Mouse (Mus musculus): ENCODE data around the gene Cyb561. TPM values are rescaled to one million over a fixed set of nuclear protein-coding genes. Genes with fewer than 3 reads are reported as not detected.
A peak's percentile ranks its signal among the peaks of the same experiment; 100 is the strongest.

The Cyb561 gene
- polyA plus RNA-seq, 1 experiment from 2014 or later, result 34.0 TPM

GRCm38 (mm10) chr11:105984452-105984851 is 31.3 kb upstream of the Cyb561 start:
- 74% methylated on average over 4 of the region's 4 CpGs for WGBS
- Histone ChIP-seq H3K4me3 (replicated peaks; ENCODE audit: low read depth, low read length) (no peak overlapping the region), H3K9me3 (replicated peaks; ENCODE audit: low read length) (no peaks in the 10 kb centered on the region), H3K9ac (ENCODE audit: low read depth, low read length) (no peak overlapping the region), H3K4me1 (replicated peaks; ENCODE audit: insufficient read depth, low read length) (no peaks in the 10 kb centered on the region), H3K27me3 (ENCODE audit: insufficient read depth, low read length) (no peaks in the 10 kb centered on the region), H3K36me3 (ENCODE audit: insufficient read depth, low read length) (no peaks in the 10 kb centered on the region), H3K4me2 (ENCODE audit: low read length) (no peak overlapping the region), H3K27ac (no peak overlapping the region)
- TF ChIP-seq CTCF (IDR thresholded peaks at IDR 0.05; ENCODE audit: low read depth), result no peak
- ATAC-seq (replicated peaks; ENCODE audit: low FRiP score, low read depth) (no peak), DNase-seq (ENCODE audit: low spot score) (no peak)

DNA sequence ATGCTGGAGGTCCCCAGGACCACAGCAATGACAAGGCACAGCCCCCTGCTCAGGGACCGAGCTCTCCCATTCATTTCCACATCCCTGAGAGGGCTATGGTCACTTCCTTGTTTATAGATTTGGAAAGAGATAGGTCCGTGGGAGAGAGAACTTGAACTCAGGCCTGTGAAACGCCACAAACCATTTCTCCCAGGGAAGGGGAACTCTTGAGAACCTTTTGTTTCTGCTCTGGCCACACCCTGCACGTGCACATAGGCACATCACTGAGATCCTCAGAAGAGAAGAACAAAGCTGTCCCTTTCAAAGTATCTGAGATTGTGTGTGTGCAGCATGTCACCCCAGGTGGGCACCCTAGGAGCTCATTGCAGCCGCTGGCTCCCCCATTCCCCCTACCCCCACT is 25.5 kb upstream of the Cyb561 start:
- no peak overlapping the region for H3K4me3 ChIP-seq (replicated peaks; ENCODE audit: low read depth, low read length)
- H3K9ac ChIP-seq (ENCODE audit: low read depth, low read length), result no peak overlapping the region
- ATAC-seq (replicated peaks; ENCODE audit: low FRiP score, low read depth), result no peak
- WGBS, result 63% methylated on average over 5 of the region's 5 CpGs
- no peak for DNase-seq (ENCODE audit: low spot score)
- H3K9me3 ChIP-seq (replicated peaks; ENCODE audit: low read length), result no peaks in the 10 kb centered on the region
- H3K27me3 ChIP-seq (ENCODE audit: insufficient read depth, low read length), result no peaks in the 10 kb centered on the region
- no peaks in the 10 kb centered on the region for H3K4me1 ChIP-seq (replicated peaks; ENCODE audit: insufficient read depth, low read length)
- no peak for TF ChIP-seq CTCF (IDR thresholded peaks at IDR 0.05; ENCODE audit: low read depth)
- H3K36me3 ChIP-seq (ENCODE audit: insufficient read depth, low read length), result no peaks in the 10 kb centered on the region
- H3K4me2 ChIP-seq (ENCODE audit: low read length), result no peak overlapping the region
- no peak overlapping the region for H3K27ac ChIP-seq

- Histone ChIP-seq H3K9ac (ENCODE audit: low read depth, low read length) (no peak overlapping the region), H3K27me3 (ENCODE audit: insufficient read depth, low read length) (no peaks in the 10 kb centered on the region), H3K27ac (no peak overlapping the region), H3K4me3 (replicated peaks; ENCODE audit: low read depth, low read length) (no peak overlapping the region), H3K4me1 (replicated peaks; ENCODE audit: insufficient read depth, low read length) (no peaks in the 10 kb centered on the region), H3K36me3 (ENCODE audit: insufficient read depth, low read length) (no peaks in the 10 kb centered on the region), H3K9me3 (replicated peaks; ENCODE audit: low read length) (no peaks in the 10 kb centered on the region), H3K4me2 (ENCODE audit: low read length) (no peak overlapping the region)
- no peak for TF ChIP-seq CTCF (IDR thresholded peaks at IDR 0.05; ENCODE audit: low read depth)
- no peak for DNase-seq (ENCODE audit: low spot score)
- WGBS, result 76% methylated on average over 2 of the region's 2 CpGs
- ATAC-seq (replicated peaks; ENCODE audit: low FRiP score, low read depth), result no peak
Measured at GRCm38 (mm10) chr11:105978232-105978631, 25.1 kb upstream of the Cyb561 start.

DNA sequence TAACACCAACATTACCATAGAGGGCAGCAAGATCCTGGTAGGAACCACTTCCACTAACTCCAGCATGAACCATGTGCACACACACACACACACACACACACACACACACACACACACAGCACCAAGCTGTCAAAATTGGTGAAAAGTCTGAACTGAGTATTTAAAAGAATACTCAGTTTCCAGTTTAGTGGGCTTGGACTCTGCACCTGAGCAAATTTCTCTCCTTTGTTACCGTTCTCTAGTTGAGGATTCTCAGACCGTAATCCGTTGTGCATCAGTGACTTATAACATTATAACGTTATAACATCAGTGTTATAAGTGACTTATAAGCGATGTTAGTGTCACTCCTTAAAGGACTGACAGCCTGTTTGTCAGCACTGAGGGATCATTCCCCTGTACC is 22.5 kb upstream of the Cyb561 start:
- no peak; the same call in 1 of the 2 replicates for ATAC-seq (replicated peaks; ENCODE audit: low FRiP score, low read depth)
- 73% methylated on average over 5 of the region's 5 CpGs for WGBS
- no peak for TF ChIP-seq CTCF (IDR thresholded peaks at IDR 0.05; ENCODE audit: low read depth)

GRCm38 (mm10) chr11:105975050-105975449 is 21.9 kb upstream of the Cyb561 start:
- Histone ChIP-seq H3K36me3 (ENCODE audit: insufficient read depth, low read length) (no peaks in the 10 kb centered on the region), H3K27me3 (ENCODE audit: insufficient read depth, low read length) (no peaks in the 10 kb centered on the region), H3K4me1 (replicated peaks; ENCODE audit: insufficient read depth, low read length) (no peaks in the 10 kb centered on the region), H3K9me3 (replicated peaks; ENCODE audit: low read length) (no peaks in the 10 kb centered on the region), H3K27ac (peak overlapping the region; percentile 28; the same call in 1 of the 2 replicates), H3K4me3 (replicated peaks; ENCODE audit: low read depth, low read length) (no peak overlapping the region), H3K4me2 (ENCODE audit: low read length) (no peak overlapping the region), H3K9ac (ENCODE audit: low read depth, low read length) (no peak overlapping the region)
- WGBS, result 78% methylated on average over 3 of the region's 3 CpGs
- ATAC-seq (replicated peaks; ENCODE audit: low FRiP score, low read depth) (peak; percentile 5; the same call in 1 of the 2 replicates), DNase-seq (ENCODE audit: low spot score) (no peak)
- no peak for TF ChIP-seq CTCF (IDR thresholded peaks at IDR 0.05; ENCODE audit: low read depth)

More for the DNA sequence above, 22.5 kb upstream of the Cyb561 start:
- H3K4me3 ChIP-seq (replicated peaks; ENCODE audit: low read depth, low read length), result no peak overlapping the region
- H3K36me3 ChIP-seq (ENCODE audit: insufficient read depth, low read length), result no peaks in the 10 kb centered on the region
- H3K9ac ChIP-seq (ENCODE audit: low read depth, low read length), result no peak overlapping the region
- DNase-seq (ENCODE audit: low spot score), result no peak
- H3K4me2 ChIP-seq (ENCODE audit: low read length), result no peak overlapping the region
- no peaks in the 10 kb centered on the region for H3K27me3 ChIP-seq (ENCODE audit: insufficient read depth, low read length)
- no peaks in the 10 kb centered on the region for H3K4me1 ChIP-seq (replicated peaks; ENCODE audit: insufficient read depth, low read length)
- 0 out of 2 replicates have a peak overlapping the region, but pooled peaks have one; percentile 28 for H3K27ac ChIP-seq
- H3K9me3 ChIP-seq (replicated peaks; ENCODE audit: low read length), result no peaks in the 10 kb centered on the region

DNA sequence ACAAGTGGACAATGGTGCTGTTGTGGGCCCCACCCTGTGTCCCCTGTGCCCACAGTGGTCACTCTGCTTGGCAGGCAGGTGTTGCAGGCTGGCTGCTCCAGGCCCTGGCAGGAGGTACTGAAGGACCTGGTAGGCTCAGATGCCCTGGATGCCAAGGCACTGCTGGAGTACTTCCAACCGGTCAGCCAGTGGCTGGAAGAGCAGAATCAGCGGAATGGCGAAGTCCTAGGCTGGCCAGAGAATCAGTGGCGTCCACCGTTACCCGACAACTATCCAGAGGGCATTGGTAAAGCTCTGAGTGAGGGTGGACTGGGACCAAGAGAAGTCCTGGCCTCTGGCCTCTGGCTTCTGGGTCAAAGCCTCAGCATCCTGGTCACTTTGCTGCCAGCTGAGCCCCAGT is 21.5 kb upstream of the Cyb561 start:
- no peaks in the 10 kb centered on the region for H3K4me1 ChIP-seq (replicated peaks; ENCODE audit: insufficient read depth, low read length)
- H3K36me3 ChIP-seq (ENCODE audit: insufficient read depth, low read length), result no peaks in the 10 kb centered on the region
- ATAC-seq (replicated peaks; ENCODE audit: low FRiP score, low read depth) (no peak), DNase-seq (ENCODE audit: low spot score) (no peak)
- H3K27me3 ChIP-seq (ENCODE audit: insufficient read depth, low read length), result no peaks in the 10 kb centered on the region
- no peak overlapping the region for H3K4me3 ChIP-seq (replicated peaks; ENCODE audit: low read depth, low read length)
- H3K9ac ChIP-seq (ENCODE audit: low read depth, low read length), result no peak overlapping the region
- H3K4me2 ChIP-seq (ENCODE audit: low read length), result no peak overlapping the region
- peak overlapping the region; percentile 28; the same call in 1 of the 2 replicates for H3K27ac ChIP-seq
- TF ChIP-seq CTCF (IDR thresholded peaks at IDR 0.05; ENCODE audit: low read depth), result no peak
- WGBS, result 89% methylated on average over 6 of the region's 6 CpGs
- no peaks in the 10 kb centered on the region for H3K9me3 ChIP-seq (replicated peaks; ENCODE audit: low read length)

DNA sequence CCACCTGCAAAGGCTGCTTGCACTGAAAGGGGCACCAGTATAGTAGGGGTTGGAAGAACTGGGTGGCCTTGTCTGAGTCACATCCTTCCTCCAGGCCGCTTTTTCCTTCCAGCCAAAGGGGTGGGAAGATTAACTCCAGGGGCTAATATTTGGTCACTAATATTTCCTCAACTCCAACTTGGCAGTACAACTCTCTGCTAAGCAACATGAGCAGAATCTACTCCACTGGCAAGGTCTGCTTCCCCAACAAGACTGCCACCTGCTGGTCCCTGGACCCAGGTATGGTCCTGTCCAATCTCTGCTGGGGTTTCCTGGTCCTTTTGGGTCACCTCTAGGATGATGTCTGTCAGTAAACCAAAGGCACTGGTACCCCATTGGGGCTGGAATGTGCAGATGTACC is 16.4 kb upstream of the Cyb561 start:
- no peak overlapping the region for H3K4me2 ChIP-seq (ENCODE audit: low read length)
- H3K9me3 ChIP-seq (replicated peaks; ENCODE audit: low read length), result no peaks in the 10 kb centered on the region
- ATAC-seq (replicated peaks; ENCODE audit: low FRiP score, low read depth) (no peak), DNase-seq (ENCODE audit: low spot score) (peak; percentile 50)
- WGBS, result 41% methylated on average over 1 of the region's 1 CpGs
- no peaks in the 10 kb centered on the region for H3K36me3 ChIP-seq (ENCODE audit: insufficient read depth, low read length)
- H3K27me3 ChIP-seq (ENCODE audit: insufficient read depth, low read length), result 0 out of 2 replicates have a peak, but pooled peaks cover 11% of the 10 kb centered on the region
- peak; percentile 75 for TF ChIP-seq CTCF (IDR thresholded peaks at IDR 0.05; ENCODE audit: low read depth)
- H3K9ac ChIP-seq (ENCODE audit: low read depth, low read length), result no peak overlapping the region
- no peak overlapping the region for H3K4me3 ChIP-seq (replicated peaks; ENCODE audit: low read depth, low read length)
- H3K4me1 ChIP-seq (replicated peaks; ENCODE audit: insufficient read depth, low read length), result peaks cover 7% of the 10 kb centered on the region; the same call in 1 of the 2 replicates
- no peak overlapping the region for H3K27ac ChIP-seq

Measured in kidney, postnatal 0 days (tissue).